Mouse (Mus musculus): ENCODE results near the gene Noc4l. TPM values are rescaled to one million over a fixed set of nuclear protein-coding genes. Genes with fewer than 3 reads are reported as not detected.

Gene Noc4l
- polyA plus RNA-seq (2012; rRNA removed), result 57.6 and 82.0 TPM in 2 replicates

GRCm38 (mm10) chr5:110652719-110653648 lies at the start of gene Noc4l, which contains the start of gene Ddx51:
Noc4l (minus strand) TSS chr5:110653417.
Ddx51 (plus strand) TSS chr5:110653451.
- H3K4me1 ChIP-seq (ENCODE audit: control insufficient read depth, insufficient read depth, insufficient read length), result peaks cover 6% of the 10 kb centered on the region; the same call in 1 of the 2 replicates
- under 1% methylated on average over 91 of the region's 91 CpGs for WGBS
- TF ChIP-seq CTCF (IDR thresholded peaks at IDR 0.05; ENCODE audit: extremely low read depth, insufficient read depth, insufficient read length, insufficient replicate concordance), result no peak
- peak; percentile 55 for TF ChIP-seq POLR2A (IDR thresholded peaks at IDR 0.05; ENCODE audit: low read depth, low read length)
- peak; percentile 87 to 93 for DNase-seq (ENCODE audit: low read depth in 1 of 2, low spot score in 2 of 2)
- no peak within 1 kb of the TSS for H3K27ac ChIP-seq (ENCODE audit: insufficient read depth, low read length)
- H3K36me3 ChIP-seq (ENCODE audit: control insufficient read depth, insufficient read depth, low read length), result peaks cover 42% of the 10 kb centered on the region
- H3K4me3 ChIP-seq (ENCODE audit: extremely low read depth, insufficient read depth, insufficient read length), result peak within 1 kb of the TSS; percentile 98
- H3K27me3 ChIP-seq (ENCODE audit: control insufficient read depth, insufficient read depth, low read length), result no peaks in the 10 kb centered on the region

GRCm38 (mm10) chr5:110698617-110699016 lies 45.4 kb upstream of the Noc4l start:
- WGBS, result 95% methylated on average over 4 of the region's 4 CpGs
- Histone ChIP-seq H3K36me3 (ENCODE audit: control insufficient read depth, insufficient read depth, low read length) (peaks cover 60% of the 10 kb centered on the region), H3K4me3 (ENCODE audit: extremely low read depth, insufficient read depth, insufficient read length) (no peak overlapping the region), H3K27ac (ENCODE audit: insufficient read depth, low read length) (no peak overlapping the region), H3K4me1 (ENCODE audit: control insufficient read depth, insufficient read depth, insufficient read length) (no peaks in the 10 kb centered on the region), H3K27me3 (ENCODE audit: control insufficient read depth, insufficient read depth, low read length) (no peaks in the 10 kb centered on the region)
- TF ChIP-seq CTCF (IDR thresholded peaks at IDR 0.05; ENCODE audit: extremely low read depth, insufficient read depth, insufficient read length, insufficient replicate concordance) (no peak), POLR2A (IDR thresholded peaks at IDR 0.05; ENCODE audit: low read depth, low read length) (no peak)
- DNase-seq (ENCODE audit: low read depth in 1 of 2, low spot score in 2 of 2), result no peak

GRCm38 (mm10) chr5:110682041-110682440 lies 28.8 kb upstream of the Noc4l start:
- Histone ChIP-seq H3K27ac (ENCODE audit: insufficient read depth, low read length) (no peak overlapping the region), H3K4me3 (ENCODE audit: extremely low read depth, insufficient read depth, insufficient read length) (no peak overlapping the region), H3K36me3 (ENCODE audit: control insufficient read depth, insufficient read depth, low read length) (peaks cover 61% of the 10 kb centered on the region), H3K27me3 (ENCODE audit: control insufficient read depth, insufficient read depth, low read length) (no peaks in the 10 kb centered on the region), H3K4me1 (ENCODE audit: control insufficient read depth, insufficient read depth, insufficient read length) (no peaks in the 10 kb centered on the region)
- no peak for DNase-seq (ENCODE audit: low read depth in 1 of 2, low spot score in 2 of 2)
- TF ChIP-seq CTCF (IDR thresholded peaks at IDR 0.05; ENCODE audit: extremely low read depth, insufficient read depth, insufficient read length, insufficient replicate concordance), result no peak
- no peak for TF ChIP-seq POLR2A (IDR thresholded peaks at IDR 0.05; ENCODE audit: low read depth, low read length)
- 48% methylated on average over 8 of the region's 8 CpGs for WGBS

GRCm38 (mm10) chr5:110665486-110666121 lies 12.4 kb upstream of the Noc4l start:
- no peak for TF ChIP-seq POLR2A (IDR thresholded peaks at IDR 0.05; ENCODE audit: low read depth, low read length)
- no peak for TF ChIP-seq CTCF (IDR thresholded peaks at IDR 0.05; ENCODE audit: extremely low read depth, insufficient read depth, insufficient read length, insufficient replicate concordance)
- Histone ChIP-seq H3K27ac (ENCODE audit: insufficient read depth, low read length) (no peak overlapping the region), H3K4me3 (ENCODE audit: extremely low read depth, insufficient read depth, insufficient read length) (no peak overlapping the region), H3K27me3 (ENCODE audit: control insufficient read depth, insufficient read depth, low read length) (no peaks in the 10 kb centered on the region), H3K4me1 (ENCODE audit: control insufficient read depth, insufficient read depth, insufficient read length) (no peaks in the 10 kb centered on the region), H3K36me3 (ENCODE audit: control insufficient read depth, insufficient read depth, low read length) (peaks cover 48% of the 10 kb centered on the region)
- no peak for DNase-seq (ENCODE audit: low read depth in 1 of 2, low spot score in 2 of 2)
- 89% methylated on average over 6 of the region's 6 CpGs for WGBS

- no peak overlapping the region for H3K4me3 ChIP-seq (ENCODE audit: extremely low read depth, insufficient read depth, insufficient read length)
- H3K36me3 ChIP-seq (ENCODE audit: control insufficient read depth, insufficient read depth, low read length), result peaks cover 40% of the 10 kb centered on the region
- H3K27me3 ChIP-seq (ENCODE audit: control insufficient read depth, insufficient read depth, low read length), result no peaks in the 10 kb centered on the region
- TF ChIP-seq CTCF (IDR thresholded peaks at IDR 0.05; ENCODE audit: extremely low read depth, insufficient read depth, insufficient read length, insufficient replicate concordance) (no peak), POLR2A (IDR thresholded peaks at IDR 0.05; ENCODE audit: low read depth, low read length) (no peak)
- DNase-seq (ENCODE audit: low read depth in 1 of 2, low spot score in 2 of 2), result no peak
- H3K4me1 ChIP-seq (ENCODE audit: control insufficient read depth, insufficient read depth, insufficient read length), result no peaks in the 10 kb centered on the region
- H3K27ac ChIP-seq (ENCODE audit: insufficient read depth, low read length), result no peak overlapping the region
- 94% methylated on average over 2 of the region's 2 CpGs for WGBS
These were observed 11.6 kb upstream of the Noc4l start for GRCm38 (mm10) chr5:110664750-110665269.

- Histone ChIP-seq H3K27me3 (ENCODE audit: control insufficient read depth, insufficient read depth, low read length) (no peaks in the 10 kb centered on the region), H3K27ac (ENCODE audit: insufficient read depth, low read length) (no peak overlapping the region), H3K4me3 (ENCODE audit: extremely low read depth, insufficient read depth, insufficient read length) (no peak overlapping the region), H3K4me1 (ENCODE audit: control insufficient read depth, insufficient read depth, insufficient read length) (no peaks in the 10 kb centered on the region), H3K36me3 (ENCODE audit: control insufficient read depth, insufficient read depth, low read length) (peaks cover 36% of the 10 kb centered on the region)
- DNase-seq (ENCODE audit: low read depth in 1 of 2, low spot score in 2 of 2), result no peak
- TF ChIP-seq POLR2A (IDR thresholded peaks at IDR 0.05; ENCODE audit: low read depth, low read length), result no peak
- 92% methylated on average over 2 of the region's 2 CpGs for WGBS
These were observed 10.8 kb upstream of the Noc4l start for GRCm38 (mm10) chr5:110664041-110664440.
